Mouse (Mus musculus): ENCODE data around the gene L1td1. TPM values are rescaled to one million over a fixed set of nuclear protein-coding genes. Genes with fewer than 3 reads are reported as not detected.

L1td1 gene
- polyA plus RNA-seq, 2 experiments, result 0.62 to 1.6 TPM

GRCm38 (mm10) chr4:98776721-98777427 lies 50.3 kb downstream of the L1td1 start:
- peak overlapping the region; percentile 43 for H3K27ac ChIP-seq (replicated peaks; ENCODE audit: low read depth, low read length)
- 24% methylated on average over 10 of the region's 10 CpGs for WGBS
- DNase-seq (ENCODE audit: low spot score), result peak; percentile 45
- no peak overlapping the region for H3K4me2 ChIP-seq (replicated peaks; ENCODE audit: low read depth, low read length, severe bottlenecking)
- no peak overlapping the region for H3K4me3 ChIP-seq (replicated peaks; ENCODE audit: low read length)
- peak; percentile 83 for ATAC-seq (ENCODE audit: low FRiP score, low read depth)
- no peaks in the 10 kb centered on the region for H3K27me3 ChIP-seq (ENCODE audit: control insufficient read depth, insufficient read depth, low read length)
- H3K9me3 ChIP-seq (ENCODE audit: control insufficient read depth, low read length), result no peaks in the 10 kb centered on the region
- TF ChIP-seq POLR2A (IDR thresholded peaks at IDR 0.05; ENCODE audit: borderline replicate concordance, extremely low read depth, insufficient read depth, insufficient read length), result no peak
- H3K4me1 ChIP-seq (ENCODE audit: control insufficient read depth, insufficient read depth, low read length), result peaks cover 38% of the 10 kb centered on the region
- H3K9ac ChIP-seq (ENCODE audit: low read depth, low read length, severe bottlenecking), result no peak overlapping the region
- peaks cover 19% of the 10 kb centered on the region for H3K36me3 ChIP-seq (ENCODE audit: control insufficient read depth, insufficient read depth, low read length)

GRCm38 (mm10) chr4:98777464-98777863 lies 50.9 kb downstream of the L1td1 start:
- no peak for ATAC-seq (ENCODE audit: low FRiP score, low read depth)
- peaks cover 19% of the 10 kb centered on the region for H3K36me3 ChIP-seq (ENCODE audit: control insufficient read depth, insufficient read depth, low read length)
- H3K27ac ChIP-seq (replicated peaks; ENCODE audit: low read depth, low read length), result peak overlapping the region; percentile 43; the same call in 1 of the 2 replicates
- H3K4me3 ChIP-seq (replicated peaks; ENCODE audit: low read length), result no peak overlapping the region
- no peak for DNase-seq (ENCODE audit: low spot score)
- 69% methylated on average over 6 of the region's 6 CpGs for WGBS
- H3K9ac ChIP-seq (ENCODE audit: low read depth, low read length, severe bottlenecking), result no peak overlapping the region
- no peaks in the 10 kb centered on the region for H3K9me3 ChIP-seq (ENCODE audit: control insufficient read depth, low read length)
- H3K4me2 ChIP-seq (replicated peaks; ENCODE audit: low read depth, low read length, severe bottlenecking), result 0 out of 2 replicates have a peak overlapping the region, but pooled peaks have one; percentile 7
- peaks cover 38% of the 10 kb centered on the region for H3K4me1 ChIP-seq (ENCODE audit: control insufficient read depth, insufficient read depth, low read length)
- H3K27me3 ChIP-seq (ENCODE audit: control insufficient read depth, insufficient read depth, low read length), result no peaks in the 10 kb centered on the region
- TF ChIP-seq POLR2A (IDR thresholded peaks at IDR 0.05; ENCODE audit: borderline replicate concordance, extremely low read depth, insufficient read depth, insufficient read length), result no peak

GRCm38 (mm10) chr4:98778219-98778618 lies 51.7 kb downstream of the L1td1 start:
- Histone ChIP-seq H3K4me1 (ENCODE audit: control insufficient read depth, insufficient read depth, low read length) (peaks cover 38% of the 10 kb centered on the region), H3K36me3 (ENCODE audit: control insufficient read depth, insufficient read depth, low read length) (peaks cover 13% of the 10 kb centered on the region), H3K9ac (ENCODE audit: low read depth, low read length, severe bottlenecking) (0 out of 2 replicates have a peak overlapping the region, but pooled peaks have one; percentile 21), H3K9me3 (ENCODE audit: control insufficient read depth, low read length) (no peaks in the 10 kb centered on the region), H3K27ac (replicated peaks; ENCODE audit: low read depth, low read length) (peak overlapping the region; percentile 43; the same call in 1 of the 2 replicates), H3K4me2 (replicated peaks; ENCODE audit: low read depth, low read length, severe bottlenecking) (no peak overlapping the region), H3K4me3 (replicated peaks; ENCODE audit: low read length) (no peak overlapping the region), H3K27me3 (ENCODE audit: control insufficient read depth, insufficient read depth, low read length) (no peaks in the 10 kb centered on the region)
- TF ChIP-seq POLR2A (IDR thresholded peaks at IDR 0.05; ENCODE audit: borderline replicate concordance, extremely low read depth, insufficient read depth, insufficient read length), result no peak
- DNase-seq (ENCODE audit: low spot score), result no peak
- 15% methylated on average over 16 of the region's 16 CpGs for WGBS
- ATAC-seq (ENCODE audit: low FRiP score, low read depth), result no peak

DNA sequence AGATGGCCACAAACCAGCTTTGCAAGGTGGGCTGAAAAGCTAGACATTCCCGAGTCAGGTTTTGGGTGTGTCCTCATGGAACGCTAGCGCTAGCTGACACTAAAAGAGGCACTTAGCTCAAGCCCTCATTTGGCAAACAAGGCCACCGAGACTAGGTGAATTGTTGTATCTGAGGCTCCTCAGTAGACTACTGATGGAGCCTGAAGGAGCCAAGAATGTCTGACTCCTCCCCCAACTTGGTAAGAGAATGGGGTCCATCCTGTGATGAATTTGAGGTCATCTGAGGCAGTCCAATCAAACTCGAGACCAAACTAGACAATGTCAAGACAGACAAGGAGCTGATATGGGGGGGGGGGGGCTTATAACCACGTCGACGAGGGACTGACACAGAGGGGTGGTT lies 59.3 kb downstream of the L1td1 start:
- no peak for DNase-seq (ENCODE audit: low spot score)
- Histone ChIP-seq H3K36me3 (ENCODE audit: control insufficient read depth, insufficient read depth, low read length) (peaks cover 10% of the 10 kb centered on the region), H3K4me3 (replicated peaks; ENCODE audit: low read length) (no peak overlapping the region), H3K27ac (replicated peaks; ENCODE audit: low read depth, low read length) (no peak overlapping the region), H3K9me3 (ENCODE audit: control insufficient read depth, low read length) (no peaks in the 10 kb centered on the region), H3K4me1 (ENCODE audit: control insufficient read depth, insufficient read depth, low read length) (peaks cover 38% of the 10 kb centered on the region), H3K27me3 (ENCODE audit: control insufficient read depth, insufficient read depth, low read length) (no peaks in the 10 kb centered on the region), H3K9ac (ENCODE audit: low read depth, low read length, severe bottlenecking) (no peak overlapping the region), H3K4me2 (replicated peaks; ENCODE audit: low read depth, low read length, severe bottlenecking) (no peak overlapping the region)
- TF ChIP-seq POLR2A (IDR thresholded peaks at IDR 0.05; ENCODE audit: borderline replicate concordance, extremely low read depth, insufficient read depth, insufficient read length), result no peak
- no peak for ATAC-seq (ENCODE audit: low FRiP score, low read depth)
- WGBS, result 45% methylated on average over 8 of the region's 8 CpGs

DNA sequence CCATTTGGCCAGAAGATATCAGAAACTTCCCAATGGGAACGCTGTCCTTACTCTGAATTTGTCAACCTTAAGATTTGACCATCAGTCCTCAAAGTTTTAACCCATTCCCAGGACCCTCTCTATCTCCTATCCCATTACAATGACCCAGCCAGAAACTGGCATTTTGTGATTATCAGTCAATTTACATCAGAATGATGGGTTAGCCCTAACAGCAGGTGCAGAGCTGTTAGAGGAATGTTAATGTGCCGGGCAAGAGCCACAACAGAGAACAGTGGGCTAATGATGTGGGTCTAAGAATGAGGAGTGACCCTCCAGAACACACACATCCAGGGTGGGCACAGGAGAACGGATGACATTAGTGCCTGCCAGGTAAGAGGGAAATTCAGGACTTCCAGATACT lies 59.7 kb downstream of the L1td1 start:
- no peak for TF ChIP-seq POLR2A (IDR thresholded peaks at IDR 0.05; ENCODE audit: borderline replicate concordance, extremely low read depth, insufficient read depth, insufficient read length)
- WGBS, result 40% methylated on average over 3 of the region's 3 CpGs
- DNase-seq (ENCODE audit: low spot score), result no peak
- H3K4me3 ChIP-seq (replicated peaks; ENCODE audit: low read length), result no peak overlapping the region
- H3K27ac ChIP-seq (replicated peaks; ENCODE audit: low read depth, low read length), result no peak overlapping the region
- no peaks in the 10 kb centered on the region for H3K9me3 ChIP-seq (ENCODE audit: control insufficient read depth, low read length)
- H3K4me1 ChIP-seq (ENCODE audit: control insufficient read depth, insufficient read depth, low read length), result peaks cover 37% of the 10 kb centered on the region
- H3K4me2 ChIP-seq (replicated peaks; ENCODE audit: low read depth, low read length, severe bottlenecking), result no peak overlapping the region
- no peaks in the 10 kb centered on the region for H3K27me3 ChIP-seq (ENCODE audit: control insufficient read depth, insufficient read depth, low read length)
- peaks cover 10% of the 10 kb centered on the region for H3K36me3 ChIP-seq (ENCODE audit: control insufficient read depth, insufficient read depth, low read length)
- no peak overlapping the region for H3K9ac ChIP-seq (ENCODE audit: low read depth, low read length, severe bottlenecking)
- no peak for ATAC-seq (ENCODE audit: low FRiP score, low read depth)

Other genes with a start within 250 kb of the L1td1 start
- gene Kank4, start 90.8 kb downstream of the L1td1 start, polyA plus RNA-seq (2012; rRNA removed), result 11.6 and 12.5 TPM in 2 replicates
- 3.7 and 4.0 TPM in 2 replicates for gene Kank4, start 90.8 kb downstream of the L1td1 start, polyA plus RNA-seq (2014; fragmentation: Nextera tagmentation; extraction: Ambion mirVana)
- not detected in 2 replicates for gene I0C0044D17Rik, start 97.1 kb downstream of the L1td1 start, polyA plus RNA-seq (2012; rRNA removed)
- gene I0C0044D17Rik, start 97.1 kb downstream of the L1td1 start, polyA plus RNA-seq (2014; fragmentation: Nextera tagmentation; extraction: Ambion mirVana), result not detected in 2 replicates
- 64.3 and 94.8 TPM in 2 replicates for gene Usp1, start 197.1 kb downstream of the L1td1 start, polyA plus RNA-seq (2012; rRNA removed)
- gene Usp1, start 197.1 kb downstream of the L1td1 start, polyA plus RNA-seq (2014; fragmentation: Nextera tagmentation; extraction: Ambion mirVana), result 106 and 109 TPM in 2 replicates